Mouse (Mus musculus): ENCODE results near the gene Urm1. TPM values are rescaled to one million over a fixed set of nuclear protein-coding genes. Genes with fewer than 3 reads are reported as not detected.

Gene Urm1
- polyA plus RNA-seq, 1 experiment from 2014 or later: 31.4 TPM

DNA sequence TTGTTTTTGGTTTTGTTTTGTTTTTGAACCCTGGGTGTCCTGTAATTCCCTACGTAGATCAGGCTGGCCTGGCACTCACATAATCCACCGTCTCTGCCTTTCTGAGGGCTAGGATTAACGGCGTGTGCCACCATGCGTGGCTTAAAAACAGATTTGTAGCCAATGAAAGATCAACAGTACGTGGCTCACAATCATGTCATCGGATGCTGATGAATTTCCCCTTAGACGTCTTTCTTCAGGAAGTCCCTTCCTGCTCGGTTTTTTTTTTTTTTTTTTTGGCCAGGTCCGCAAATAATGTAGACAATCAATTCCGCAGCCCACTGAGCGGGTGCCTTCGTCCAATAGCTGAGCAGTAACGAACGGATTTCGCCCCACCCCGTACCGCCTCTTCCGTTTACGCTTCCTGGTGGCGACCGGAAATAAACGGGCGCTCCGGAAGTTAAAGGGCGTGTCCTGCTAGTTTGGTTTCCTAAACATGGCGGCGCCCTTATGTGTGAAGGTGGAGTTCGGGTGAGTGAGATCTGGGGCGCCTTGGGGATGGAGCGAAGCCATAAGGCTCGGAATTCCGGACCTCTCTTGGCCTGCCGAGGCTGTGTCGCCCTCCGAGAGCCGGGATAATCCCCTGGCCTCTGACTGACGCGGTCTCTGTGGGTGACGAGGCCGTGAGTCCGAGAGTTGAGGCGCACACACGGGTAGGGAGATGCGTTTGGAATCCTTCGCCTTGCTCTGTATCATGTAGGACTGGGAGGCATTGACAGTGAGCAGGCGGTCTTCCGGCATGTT lies 7.2 kb downstream of the Urm1 start:
- Histone ChIP-seq H3K4me1 (ENCODE audit: control insufficient read depth, insufficient read depth, low read depth, low read length) (peaks cover 14% of the 10 kb centered on the region), H3K27ac (ENCODE audit: low read depth, low read length) (peak overlapping the region; percentile 90), H3K27me3 (replicated peaks; ENCODE audit: control insufficient read depth, insufficient read depth, low read length) (no peaks in the 10 kb centered on the region), H3K4me2 (ENCODE audit: low read length) (peak overlapping the region; percentile 88), H3K9me3 (ENCODE audit: control insufficient read depth, low read length) (no peaks in the 10 kb centered on the region), H3K9ac (ENCODE audit: low read depth, low read length) (peak overlapping the region; percentile 82), H3K4me3 (ENCODE audit: low read length) (peak overlapping the region; percentile 90), H3K36me3 (ENCODE audit: control insufficient read depth, insufficient read depth, low read length) (no peaks in the 10 kb centered on the region)
- under 1% methylated on average over 48 of the region's 48 CpGs for WGBS
- ATAC-seq: peak; percentile 97

- Histone ChIP-seq H3K4me3 (ENCODE audit: low read length) (peak overlapping the region; percentile 90), H3K9me3 (ENCODE audit: control insufficient read depth, low read length) (no peaks in the 10 kb centered on the region), H3K27me3 (replicated peaks; ENCODE audit: control insufficient read depth, insufficient read depth, low read length) (no peaks in the 10 kb centered on the region), H3K4me1 (ENCODE audit: control insufficient read depth, insufficient read depth, low read depth, low read length) (peaks cover 14% of the 10 kb centered on the region), H3K9ac (ENCODE audit: low read depth, low read length) (peak overlapping the region; percentile 82), H3K27ac (ENCODE audit: low read depth, low read length) (peak overlapping the region; percentile 64), H3K4me2 (ENCODE audit: low read length) (peak overlapping the region; percentile 88), H3K36me3 (ENCODE audit: control insufficient read depth, insufficient read depth, low read length) (no peaks in the 10 kb centered on the region)
- WGBS: 5% methylated on average over 12 of the region's 12 CpGs
- no peak for ATAC-seq
Measured at GRCm38 (mm10) chr2:29827709-29828024, 7.8 kb downstream of the Urm1 start.

- Histone ChIP-seq H3K4me2 (ENCODE audit: low read length) (no peak overlapping the region), H3K9ac (ENCODE audit: low read depth, low read length) (no peak overlapping the region), H3K9me3 (ENCODE audit: control insufficient read depth, low read length) (no peaks in the 10 kb centered on the region), H3K36me3 (ENCODE audit: control insufficient read depth, insufficient read depth, low read length) (no peaks in the 10 kb centered on the region), H3K27me3 (replicated peaks; ENCODE audit: control insufficient read depth, insufficient read depth, low read length) (no peaks in the 10 kb centered on the region), H3K27ac (ENCODE audit: low read depth, low read length) (no peak overlapping the region), H3K4me3 (ENCODE audit: low read length) (no peak overlapping the region), H3K4me1 (ENCODE audit: control insufficient read depth, insufficient read depth, low read depth, low read length) (peaks cover 13% of the 10 kb centered on the region)
- ATAC-seq: no peak
- 91% methylated on average over 4 of the region's 4 CpGs for WGBS
Measured at GRCm38 (mm10) chr2:29831106-29831505, 11.2 kb downstream of the Urm1 start.

GRCm38 (mm10) chr2:29833796-29834195 lies 13.9 kb downstream of the Urm1 start:
- ATAC-seq: no peak
- no peak overlapping the region for H3K9ac ChIP-seq (ENCODE audit: low read depth, low read length)
- H3K4me2 ChIP-seq (ENCODE audit: low read length): no peak overlapping the region
- no peaks in the 10 kb centered on the region for H3K27me3 ChIP-seq (replicated peaks; ENCODE audit: control insufficient read depth, insufficient read depth, low read length)
- 93% methylated on average over 5 of the region's 5 CpGs for WGBS
- no peaks in the 10 kb centered on the region for H3K9me3 ChIP-seq (ENCODE audit: control insufficient read depth, low read length)
- no peak overlapping the region for H3K27ac ChIP-seq (ENCODE audit: low read depth, low read length)
- no peaks in the 10 kb centered on the region for H3K36me3 ChIP-seq (ENCODE audit: control insufficient read depth, insufficient read depth, low read length)
- no peak overlapping the region for H3K4me3 ChIP-seq (ENCODE audit: low read length)
- H3K4me1 ChIP-seq (ENCODE audit: control insufficient read depth, insufficient read depth, low read depth, low read length): peaks cover 2% of the 10 kb centered on the region

- Histone ChIP-seq H3K4me2 (ENCODE audit: low read length) (no peak overlapping the region), H3K27ac (ENCODE audit: low read depth, low read length) (peak overlapping the region; percentile 46), H3K9ac (ENCODE audit: low read depth, low read length) (no peak overlapping the region), H3K36me3 (ENCODE audit: control insufficient read depth, insufficient read depth, low read length) (no peaks in the 10 kb centered on the region), H3K4me1 (ENCODE audit: control insufficient read depth, insufficient read depth, low read depth, low read length) (peaks cover 14% of the 10 kb centered on the region), H3K27me3 (replicated peaks; ENCODE audit: control insufficient read depth, insufficient read depth, low read length) (no peaks in the 10 kb centered on the region), H3K4me3 (ENCODE audit: low read length) (no peak overlapping the region), H3K9me3 (ENCODE audit: control insufficient read depth, low read length) (no peaks in the 10 kb centered on the region)
- WGBS: 13% methylated on average over 2 of the region's 2 CpGs
- peak; percentile 60; the same call in 1 of the 2 replicates for ATAC-seq
Measured at GRCm38 (mm10) chr2:29835391-29835899, 15.6 kb downstream of the Urm1 start.

DNA sequence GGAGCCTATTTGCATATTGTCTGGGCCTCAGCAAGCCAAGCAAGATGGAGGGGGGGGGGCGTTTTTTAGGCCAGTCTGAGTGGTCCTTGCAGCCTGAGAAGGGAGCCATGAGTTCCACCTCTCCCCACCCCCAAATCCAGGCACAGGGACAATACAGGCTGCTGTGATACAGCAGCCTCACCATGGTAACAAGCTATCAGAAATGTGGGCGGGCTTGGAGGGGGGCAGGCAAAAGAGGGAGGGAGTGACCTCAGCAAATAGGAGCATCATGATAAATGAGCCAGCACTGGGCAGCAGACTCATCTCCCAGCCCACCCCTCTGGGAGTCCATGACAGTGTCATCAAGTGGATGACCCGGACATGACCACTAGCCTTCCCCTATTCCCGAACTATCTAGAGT lies 19.6 kb downstream of the Urm1 start:
- Histone ChIP-seq H3K36me3 (ENCODE audit: control insufficient read depth, insufficient read depth, low read length) (no peaks in the 10 kb centered on the region), H3K27ac (ENCODE audit: low read depth, low read length) (peak overlapping the region; percentile 21; the same call in 1 of the 2 replicates), H3K4me1 (ENCODE audit: control insufficient read depth, insufficient read depth, low read depth, low read length) (peaks cover 19% of the 10 kb centered on the region), H3K4me2 (ENCODE audit: low read length) (no peak overlapping the region), H3K9ac (ENCODE audit: low read depth, low read length) (0 out of 2 replicates have a peak overlapping the region, but pooled peaks have one; percentile 17), H3K9me3 (ENCODE audit: control insufficient read depth, low read length) (no peaks in the 10 kb centered on the region), H3K4me3 (ENCODE audit: low read length) (no peak overlapping the region), H3K27me3 (replicated peaks; ENCODE audit: control insufficient read depth, insufficient read depth, low read length) (no peaks in the 10 kb centered on the region)
- ATAC-seq: peak; percentile 29; the same call in 1 of the 2 replicates
- 14% methylated on average over 4 of the region's 4 CpGs for WGBS

DNA sequence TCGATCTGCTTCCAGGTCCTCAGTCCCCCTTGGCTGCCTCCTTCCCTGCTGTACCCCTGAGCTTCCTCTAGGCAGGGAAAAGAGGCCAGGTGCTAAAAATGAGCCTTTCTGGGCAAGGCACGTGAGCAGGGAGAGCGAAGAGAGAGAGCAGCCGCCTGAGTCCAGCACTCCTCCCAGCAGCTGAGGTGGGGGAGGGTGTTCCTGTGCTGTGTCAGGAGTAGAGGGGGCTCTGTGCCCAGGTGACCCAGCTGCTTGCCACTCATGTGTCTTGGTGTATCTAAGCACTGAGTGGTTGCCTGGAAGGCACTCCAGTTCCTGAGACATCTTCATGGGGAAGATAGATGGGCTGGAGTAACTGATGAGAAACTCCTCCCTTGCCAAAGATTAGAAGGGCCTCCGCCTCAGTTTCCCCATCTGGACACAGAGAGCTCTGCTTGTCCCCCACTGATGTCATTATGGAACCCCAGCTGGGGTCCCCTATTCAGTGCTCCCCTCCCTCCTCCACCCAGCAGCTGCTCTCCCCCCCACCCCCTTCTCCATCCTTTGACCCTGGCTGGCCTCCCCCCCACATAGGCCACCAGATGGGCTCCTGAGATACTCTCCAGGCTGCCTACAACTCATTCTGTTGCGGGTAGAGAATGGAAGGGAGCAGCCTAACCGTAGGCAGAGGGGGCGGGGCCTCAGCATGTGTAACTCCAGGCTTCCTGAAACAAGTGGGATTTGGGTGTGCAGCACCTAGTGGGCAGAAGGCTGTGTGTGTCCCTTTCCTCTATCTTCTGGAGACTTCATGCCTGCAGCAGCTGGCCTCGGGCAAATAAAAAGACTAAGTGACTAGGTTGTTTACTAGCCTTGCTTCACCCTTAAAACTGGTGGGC lies 23.6 kb downstream of the Urm1 start:
- ATAC-seq: no peak
- WGBS: 19% methylated on average over 9 of the region's 9 CpGs
- peaks cover 38% of the 10 kb centered on the region for H3K4me1 ChIP-seq (ENCODE audit: control insufficient read depth, insufficient read depth, low read depth, low read length)

GRCm38 (mm10) chr2:29844115-29844514 lies 24.2 kb downstream of the Urm1 start:
- ATAC-seq: no peak
- peaks cover 34% of the 10 kb centered on the region for H3K4me1 ChIP-seq (ENCODE audit: control insufficient read depth, insufficient read depth, low read depth, low read length)
- no peak overlapping the region for H3K9ac ChIP-seq (ENCODE audit: low read depth, low read length)
- H3K27ac ChIP-seq (ENCODE audit: low read depth, low read length): no peak overlapping the region
- H3K9me3 ChIP-seq (ENCODE audit: control insufficient read depth, low read length): no peaks in the 10 kb centered on the region
- no peak overlapping the region for H3K4me2 ChIP-seq (ENCODE audit: low read length)
- WGBS: 37% methylated on average over 2 of the region's 2 CpGs
- H3K27me3 ChIP-seq (replicated peaks; ENCODE audit: control insufficient read depth, insufficient read depth, low read length): no peaks in the 10 kb centered on the region
- H3K36me3 ChIP-seq (ENCODE audit: control insufficient read depth, insufficient read depth, low read length): no peaks in the 10 kb centered on the region
- H3K4me3 ChIP-seq (ENCODE audit: low read length): no peak overlapping the region

More for the DNA sequence above, 23.6 kb downstream of the Urm1 start:
- H3K4me3 ChIP-seq (ENCODE audit: low read length): no peak overlapping the region
- H3K9me3 ChIP-seq (ENCODE audit: control insufficient read depth, low read length): no peaks in the 10 kb centered on the region
- no peak overlapping the region for H3K9ac ChIP-seq (ENCODE audit: low read depth, low read length)
- no peaks in the 10 kb centered on the region for H3K27me3 ChIP-seq (replicated peaks; ENCODE audit: control insufficient read depth, insufficient read depth, low read length)
- no peak overlapping the region for H3K4me2 ChIP-seq (ENCODE audit: low read length)
- no peaks in the 10 kb centered on the region for H3K36me3 ChIP-seq (ENCODE audit: control insufficient read depth, insufficient read depth, low read length)
- H3K27ac ChIP-seq (ENCODE audit: low read depth, low read length): no peak overlapping the region

- no peak for ATAC-seq
- Histone ChIP-seq H3K4me2 (ENCODE audit: low read length) (peak overlapping the region; percentile 87), H3K9me3 (ENCODE audit: control insufficient read depth, low read length) (no peaks in the 10 kb centered on the region), H3K36me3 (ENCODE audit: control insufficient read depth, insufficient read depth, low read length) (no peaks in the 10 kb centered on the region), H3K27ac (ENCODE audit: low read depth, low read length) (no peak overlapping the region), H3K9ac (ENCODE audit: low read depth, low read length) (peak overlapping the region; percentile 88), H3K4me1 (ENCODE audit: control insufficient read depth, insufficient read depth, low read depth, low read length) (peaks cover 32% of the 10 kb centered on the region), H3K4me3 (ENCODE audit: low read length) (peak overlapping the region; percentile 65), H3K27me3 (replicated peaks; ENCODE audit: control insufficient read depth, insufficient read depth, low read length) (no peaks in the 10 kb centered on the region)
- WGBS: 11% methylated on average over 3 of the region's 3 CpGs
Measured at GRCm38 (mm10) chr2:29844661-29845060, 24.8 kb downstream of the Urm1 start.
